Mouse (Mus musculus): ENCODE measurements at regions not wholly inside any gene's neighbourhood (a gene's known extent, or its start where the extent isn't known, plus 50 kb on each side); places are given as distances from the start of the nearest gene placed in this dataset.

GRCm38 (mm10) chr15:96914988-96915387 is 140.8 kb downstream of the Slc38a4 start:
- TF ChIP-seq CTCF (IDR thresholded peaks at IDR 0.05; ENCODE audit: borderline replicate concordance, control insufficient read depth, extremely low read depth, insufficient read depth, low read length, poor library complexity) (no peak), POLR2A (IDR thresholded peaks at IDR 0.05; ENCODE audit: control insufficient read depth, extremely low read depth, insufficient read depth, low read length, poor library complexity) (no peak)
- Histone ChIP-seq H3K4me1 (replicated peaks; ENCODE audit: control insufficient read depth, insufficient read depth, low read length) (no peaks in the 10 kb centered on the region), H3K4me3 (ENCODE audit: control insufficient read depth, insufficient read depth, low read length) (no peak overlapping the region), H3K27ac (ENCODE audit: control insufficient read depth, insufficient read depth, low read length) (no peak overlapping the region), H3K36me3 (ENCODE audit: control insufficient read depth, insufficient read depth, low read length) (no peaks in the 10 kb centered on the region), H3K27me3 (ENCODE audit: control insufficient read depth, insufficient read depth, low read length) (no peaks in the 10 kb centered on the region)
- DNase-seq, result no peak
- 85% methylated on average over 6 of the region's 6 CpGs for WGBS

- H3K36me3 ChIP-seq (ENCODE audit: control insufficient read depth, insufficient read depth, low read length), result no peaks in the 10 kb centered on the region
- 93% methylated on average over 4 of the region's 4 CpGs for WGBS
- TF ChIP-seq CTCF (IDR thresholded peaks at IDR 0.05; ENCODE audit: borderline replicate concordance, control insufficient read depth, extremely low read depth, insufficient read depth, low read length, poor library complexity) (no peak), POLR2A (IDR thresholded peaks at IDR 0.05; ENCODE audit: control insufficient read depth, extremely low read depth, insufficient read depth, low read length, poor library complexity) (no peak)
- H3K27me3 ChIP-seq (ENCODE audit: control insufficient read depth, insufficient read depth, low read length), result no peaks in the 10 kb centered on the region
- DNase-seq, result no peak
- no peak overlapping the region for H3K4me3 ChIP-seq (ENCODE audit: control insufficient read depth, insufficient read depth, low read length)
- no peak overlapping the region for H3K27ac ChIP-seq (ENCODE audit: control insufficient read depth, insufficient read depth, low read length)
- H3K4me1 ChIP-seq (replicated peaks; ENCODE audit: control insufficient read depth, insufficient read depth, low read length), result no peaks in the 10 kb centered on the region
These were observed 150.2 kb downstream of the Slc38a4 start for GRCm38 (mm10) chr15:96905520-96905919.

- TF ChIP-seq CTCF (IDR thresholded peaks at IDR 0.05; ENCODE audit: borderline replicate concordance, control insufficient read depth, extremely low read depth, insufficient read depth, low read length, poor library complexity), result no peak
- TF ChIP-seq POLR2A (IDR thresholded peaks at IDR 0.05; ENCODE audit: control insufficient read depth, extremely low read depth, insufficient read depth, low read length, poor library complexity), result no peak
- no peak for DNase-seq
- Histone ChIP-seq H3K27me3 (ENCODE audit: control insufficient read depth, insufficient read depth, low read length) (no peaks in the 10 kb centered on the region), H3K4me3 (ENCODE audit: control insufficient read depth, insufficient read depth, low read length) (no peak overlapping the region), H3K4me1 (replicated peaks; ENCODE audit: control insufficient read depth, insufficient read depth, low read length) (no peaks in the 10 kb centered on the region), H3K27ac (ENCODE audit: control insufficient read depth, insufficient read depth, low read length) (no peak overlapping the region), H3K36me3 (ENCODE audit: control insufficient read depth, insufficient read depth, low read length) (no peaks in the 10 kb centered on the region)
- 97% methylated on average over 3 of the region's 3 CpGs for WGBS
These were observed 152.3 kb downstream of the Slc38a4 start for GRCm38 (mm10) chr15:96903461-96903860.

- no peaks in the 10 kb centered on the region for H3K4me1 ChIP-seq (replicated peaks; ENCODE audit: control insufficient read depth, insufficient read depth, low read length)
- WGBS, result 94% methylated on average over 8 of the region's 8 CpGs
- no peak for DNase-seq
- no peaks in the 10 kb centered on the region for H3K36me3 ChIP-seq (ENCODE audit: control insufficient read depth, insufficient read depth, low read length)
- no peak overlapping the region for H3K4me3 ChIP-seq (ENCODE audit: control insufficient read depth, insufficient read depth, low read length)
- H3K27me3 ChIP-seq (ENCODE audit: control insufficient read depth, insufficient read depth, low read length), result no peaks in the 10 kb centered on the region
- TF ChIP-seq POLR2A (IDR thresholded peaks at IDR 0.05; ENCODE audit: control insufficient read depth, extremely low read depth, insufficient read depth, low read length, poor library complexity), result no peak
- TF ChIP-seq CTCF (IDR thresholded peaks at IDR 0.05; ENCODE audit: borderline replicate concordance, control insufficient read depth, extremely low read depth, insufficient read depth, low read length, poor library complexity), result no peak
- no peak overlapping the region for H3K27ac ChIP-seq (ENCODE audit: control insufficient read depth, insufficient read depth, low read length)
These were observed 153.0 kb downstream of the Slc38a4 start for GRCm38 (mm10) chr15:96902781-96903180.

GRCm38 (mm10) chr15:96901616-96902015 is 154.1 kb downstream of the Slc38a4 start:
- H3K36me3 ChIP-seq (ENCODE audit: control insufficient read depth, insufficient read depth, low read length), result no peaks in the 10 kb centered on the region
- H3K27ac ChIP-seq (ENCODE audit: control insufficient read depth, insufficient read depth, low read length), result no peak overlapping the region
- DNase-seq, result no peak
- no peak overlapping the region for H3K4me3 ChIP-seq (ENCODE audit: control insufficient read depth, insufficient read depth, low read length)
- H3K4me1 ChIP-seq (replicated peaks; ENCODE audit: control insufficient read depth, insufficient read depth, low read length), result no peaks in the 10 kb centered on the region
- no peaks in the 10 kb centered on the region for H3K27me3 ChIP-seq (ENCODE audit: control insufficient read depth, insufficient read depth, low read length)
- 97% methylated on average over 9 of the region's 9 CpGs for WGBS
- no peak for TF ChIP-seq CTCF (IDR thresholded peaks at IDR 0.05; ENCODE audit: borderline replicate concordance, control insufficient read depth, extremely low read depth, insufficient read depth, low read length, poor library complexity)
- TF ChIP-seq POLR2A (IDR thresholded peaks at IDR 0.05; ENCODE audit: control insufficient read depth, extremely low read depth, insufficient read depth, low read length, poor library complexity), result no peak

- Histone ChIP-seq H3K27ac (ENCODE audit: control insufficient read depth, insufficient read depth, low read length) (no peak overlapping the region), H3K4me1 (replicated peaks; ENCODE audit: control insufficient read depth, insufficient read depth, low read length) (no peaks in the 10 kb centered on the region), H3K4me3 (ENCODE audit: control insufficient read depth, insufficient read depth, low read length) (no peak overlapping the region), H3K36me3 (ENCODE audit: control insufficient read depth, insufficient read depth, low read length) (no peaks in the 10 kb centered on the region), H3K27me3 (ENCODE audit: control insufficient read depth, insufficient read depth, low read length) (no peaks in the 10 kb centered on the region)
- WGBS, result 96% methylated on average over 3 of the region's 3 CpGs
- no peak for DNase-seq
- TF ChIP-seq POLR2A (IDR thresholded peaks at IDR 0.05; ENCODE audit: control insufficient read depth, extremely low read depth, insufficient read depth, low read length, poor library complexity) (no peak), CTCF (IDR thresholded peaks at IDR 0.05; ENCODE audit: borderline replicate concordance, control insufficient read depth, extremely low read depth, insufficient read depth, low read length, poor library complexity) (no peak)
These were observed 157.5 kb downstream of the Slc38a4 start for GRCm38 (mm10) chr15:96898285-96898684.

GRCm38 (mm10) chr15:96884901-96885300 is 170.9 kb downstream of the Slc38a4 start:
- Histone ChIP-seq H3K27me3 (ENCODE audit: control insufficient read depth, insufficient read depth, low read length) (no peaks in the 10 kb centered on the region), H3K36me3 (ENCODE audit: control insufficient read depth, insufficient read depth, low read length) (no peaks in the 10 kb centered on the region), H3K27ac (ENCODE audit: control insufficient read depth, insufficient read depth, low read length) (no peak overlapping the region), H3K4me3 (ENCODE audit: control insufficient read depth, insufficient read depth, low read length) (no peak overlapping the region), H3K4me1 (replicated peaks; ENCODE audit: control insufficient read depth, insufficient read depth, low read length) (no peaks in the 10 kb centered on the region)
- no peak for DNase-seq
- TF ChIP-seq CTCF (IDR thresholded peaks at IDR 0.05; ENCODE audit: borderline replicate concordance, control insufficient read depth, extremely low read depth, insufficient read depth, low read length, poor library complexity) (no peak), POLR2A (IDR thresholded peaks at IDR 0.05; ENCODE audit: control insufficient read depth, extremely low read depth, insufficient read depth, low read length, poor library complexity) (no peak)
- WGBS, result 94% methylated on average over 10 of the region's 10 CpGs
